Mouse (Mus musculus) MEL (cell line): ENCODE results near the gene Pdzd9.

ENCODE experiments used
- CTCF ChIP-seq, 3 experiments: IDR thresholded peaks in 2 of 3; conservative IDR thresholded peaks in 1 of 3; 2 replicates each; pipeline ENCODE4 v1.5.1; 2011 to 2012; ENCODE audit warnings: low read length in 3 of 3, low read depth in 2 of 3, mild to moderate bottlenecking in 2 of 3, improper control_type of control experiment in 1 of 3, inconsistent platforms in 1 of 3, mixed read lengths in 1 of 3, moderate library complexity in 1 of 3; ENCODE audit not compliant: control insufficient read depth in 1 of 3, insufficient read depth in 1 of 3, poor library complexity in 1 of 3, severe bottlenecking in 1 of 3
- ELF1 ChIP-seq: IDR thresholded peaks from 2 replicates; pipeline ENCODE4 v1.6.1; 2014; ENCODE audit warnings: low read depth, mild to moderate bottlenecking, inconsistent platforms, low read length, improper control_type of control experiment, moderate library complexity
- GABPA ChIP-seq: IDR thresholded peaks from 2 replicates; pipeline ENCODE4 v1.6.1; 2012; ENCODE audit warnings: low read depth, mild to moderate bottlenecking, inconsistent platforms, low read length, improper control_type of control experiment, moderate library complexity
- MAFK ChIP-seq: IDR thresholded peaks from 2 replicates; pipeline ENCODE4 v1.6.1; 2011; ENCODE audit warnings: low read depth, mild to moderate bottlenecking, low read length, improper control_type of control experiment, borderline replicate concordance
- POLR2A ChIP-seq, 2 experiments: IDR thresholded peaks; 2 replicates each; pipeline ENCODE4 v1.6.1; 2011 to 2012; ENCODE audit warnings: low read length in 2 of 2, mild to moderate bottlenecking in 2 of 2, control low read depth in 1 of 2, improper control_type of control experiment in 1 of 2, low read depth in 1 of 2, moderate library complexity in 1 of 2; ENCODE audit not compliant: control insufficient read depth in 1 of 2, insufficient read depth in 1 of 2, poor library complexity in 1 of 2
- TBP ChIP-seq: IDR thresholded peaks from 2 replicates; pipeline ENCODE4 v1.8.0; 2011; ENCODE audit warnings: low read depth, low read length, improper control_type of control experiment
- USF1 ChIP-seq: IDR thresholded peaks from 2 replicates; pipeline ENCODE4 v1.6.1; 2014; ENCODE audit warnings: low read depth, mild to moderate bottlenecking, inconsistent platforms, low read length, improper control_type of control experiment, moderate library complexity

- peak; percentile 23; the same call in 1 of the 2 replicates for TF ChIP-seq ELF1
- no peak for TF ChIP-seq CTCF (IDR thresholded peaks at IDR 0.05 in 2 of 3, conservative IDR thresholded peaks at IDR 0.05 in 1 of 3; ENCODE audit: control insufficient read depth in 1 of 3, insufficient read depth in 1 of 3, low read depth in 2 of 3, low read length in 3 of 3, poor library complexity in 1 of 3, severe bottlenecking in 1 of 3)
- no peak for TF ChIP-seq TBP
- TF ChIP-seq POLR2A (IDR thresholded peaks at IDR 0.05; ENCODE audit: control insufficient read depth in 1 of 2, insufficient read depth in 1 of 2, low read depth in 1 of 2, low read length in 2 of 2, poor library complexity in 1 of 2) = peak; percentile 59 to 68
- no peak for TF ChIP-seq MAFK
- no peak for TF ChIP-seq GABPA
- no peak for TF ChIP-seq USF1
Observed at GRCm38 (mm10) chr7:120677001-120677643, 7.0 kb upstream of the Pdzd9 start, which contains the start of gene Mosmo.
